Mouse (Mus musculus) liver, embryonic 12.5 days (tissue): Measurements from ENCODE around the gene Eif4e3. TPM values are rescaled to one million over a fixed set of nuclear protein-coding genes. Genes with fewer than 3 reads are reported as not detected.

Source experiments
- ATAC-seq: fragments of 200-750 bp; cut with Nextera tagmentation; 2 replicates; pipeline ENCODE4 v1.8.0; 2017; ENCODE audit warnings: moderate number of reproducible peaks, mild to moderate bottlenecking, moderate library complexity
- H3K27ac ChIP-seq: fragments of 300-500 bp; sonication (generic); 2 replicates; pipeline ENCODE4 v1.5.1; 2016; ENCODE audit warnings: mild to moderate bottlenecking
- H3K27me3 ChIP-seq: fragments of 300-500 bp; sonication (generic); replicated peaks from 2 replicates; pipeline ENCODE4 v1.6.1; 2016; ENCODE audit warnings: mild to moderate bottlenecking, moderate library complexity
- H3K36me3 ChIP-seq: fragments of 300-500 bp; sonication (generic); 2 replicates; pipeline ENCODE4 v1.6.1; 2016; ENCODE audit warnings: mild to moderate bottlenecking, moderate library complexity
- H3K4me1 ChIP-seq: fragments of 300-500 bp; sonication (generic); 2 replicates; pipeline ENCODE4 v1.6.1; 2016
- H3K4me2 ChIP-seq: fragments of 300-500 bp; sonication (generic); 2 replicates; pipeline ENCODE4 v1.6.1; 2016; ENCODE audit warnings: mild to moderate bottlenecking, moderate library complexity
- H3K4me3 ChIP-seq: fragments of 300-500 bp; sonication (generic); 2 replicates; pipeline ENCODE4 v1.5.1; 2016; ENCODE audit warnings: mild to moderate bottlenecking, moderate library complexity
- H3K9ac ChIP-seq: fragments of 300-500 bp; sonication (generic); 2 replicates; pipeline ENCODE4 v1.6.1; 2016; ENCODE audit warnings: mild to moderate bottlenecking, moderate library complexity
- H3K9me3 ChIP-seq: fragments of 300-500 bp; sonication (generic); replicated peaks from 2 replicates; pipeline ENCODE4 v1.6.1; 2016; ENCODE audit warnings: mild to moderate bottlenecking, moderate library complexity
- WGBS: fragments of 180-500 bp; shearing (Covaris S2); methylation state at CpG from one replicate; pipeline ENCODE4 v1.1.7; 2016; ENCODE audit not compliant: insufficient replicate concordance; 5-methylcytosine and 5-hydroxymethylcytosine counted together
- polyA plus RNA-seq: library from polyadenylated mRNA; unstranded; fragments of >200 nt; fragmentation: Nextera tagmentation; extraction: Ambion mirVana; gene quantifications from 2 replicates; pipeline ENCODE4 v1.2.1, GENCODE M21; 2016

The Eif4e3 gene
- polyA plus RNA-seq, 1 experiment from 2014 or later, result 2.3 TPM

- no peak overlapping the region for H3K4me2 ChIP-seq
- ATAC-seq, result no peak
- no peak overlapping the region for H3K4me3 ChIP-seq
- no peaks in the 10 kb centered on the region for H3K36me3 ChIP-seq
- H3K27me3 ChIP-seq, result peaks cover 4% of the 10 kb centered on the region; the same call in 1 of the 2 replicates
- H3K9me3 ChIP-seq, result no peaks in the 10 kb centered on the region
- 62% methylated on average over 10 of the region's 10 CpGs for WGBS
- no peaks in the 10 kb centered on the region for H3K4me1 ChIP-seq
- no peak overlapping the region for H3K27ac ChIP-seq
- no peak overlapping the region for H3K9ac ChIP-seq
Measured at GRCm38 (mm10) chr6:99658586-99658985, 8.0 kb downstream of the Eif4e3 start.

GRCm38 (mm10) chr6:99656088-99656487, 10.5 kb downstream of the Eif4e3 start:
- H3K4me2 ChIP-seq, result peak overlapping the region; percentile 31; the same call in 1 of the 2 replicates
- ATAC-seq, result no peak

GRCm38 (mm10) chr6:99655488-99655887, 11.1 kb downstream of the Eif4e3 start:
- Histone ChIP-seq H3K9me3 (no peaks in the 10 kb centered on the region), H3K4me3 (no peak overlapping the region), H3K4me2 (peak overlapping the region; percentile 31; the same call in 1 of the 2 replicates), H3K36me3 (no peaks in the 10 kb centered on the region), H3K27me3 (no peaks in the 10 kb centered on the region), H3K9ac (no peak overlapping the region), H3K4me1 (no peaks in the 10 kb centered on the region), H3K27ac (no peak overlapping the region)
- 17% methylated on average over 7 of the region's 7 CpGs for WGBS
- ATAC-seq, result no peak

More at GRCm38 (mm10) chr6:99656088-99656487, 10.5 kb downstream of the Eif4e3 start:
- H3K27me3 ChIP-seq, result no peaks in the 10 kb centered on the region
- no peak overlapping the region for H3K27ac ChIP-seq
- no peaks in the 10 kb centered on the region for H3K9me3 ChIP-seq
- no peak overlapping the region for H3K4me3 ChIP-seq
- WGBS, result 54% methylated on average over 2 of the region's 2 CpGs
- H3K36me3 ChIP-seq, result no peaks in the 10 kb centered on the region
- no peak overlapping the region for H3K9ac ChIP-seq
- no peaks in the 10 kb centered on the region for H3K4me1 ChIP-seq

GRCm38 (mm10) chr6:99654343-99654742, 12.2 kb downstream of the Eif4e3 start:
- Histone ChIP-seq H3K27me3 (no peaks in the 10 kb centered on the region), H3K4me2 (no peak overlapping the region), H3K9ac (no peak overlapping the region), H3K9me3 (no peaks in the 10 kb centered on the region), H3K36me3 (no peaks in the 10 kb centered on the region), H3K4me1 (no peaks in the 10 kb centered on the region), H3K4me3 (no peak overlapping the region), H3K27ac (no peak overlapping the region)
- WGBS, result 70% methylated on average over 5 of the region's 5 CpGs
- ATAC-seq, result no peak

- no peak overlapping the region for H3K27ac ChIP-seq
- H3K27me3 ChIP-seq, result no peaks in the 10 kb centered on the region
- no peaks in the 10 kb centered on the region for H3K4me1 ChIP-seq
- no peak for ATAC-seq
- no peaks in the 10 kb centered on the region for H3K36me3 ChIP-seq
- no peaks in the 10 kb centered on the region for H3K9me3 ChIP-seq
- no peak overlapping the region for H3K4me3 ChIP-seq
- WGBS, result 55% methylated on average over 2 of the region's 2 CpGs
- H3K9ac ChIP-seq, result no peak overlapping the region
- no peak overlapping the region for H3K4me2 ChIP-seq
Measured at GRCm38 (mm10) chr6:99652341-99652740, 14.2 kb downstream of the Eif4e3 start.

- Histone ChIP-seq H3K9ac (no peak overlapping the region), H3K4me2 (no peak overlapping the region), H3K27me3 (no peaks in the 10 kb centered on the region), H3K36me3 (no peaks in the 10 kb centered on the region), H3K4me3 (no peak overlapping the region), H3K9me3 (no peaks in the 10 kb centered on the region), H3K4me1 (0 out of 2 replicates have a peak, but pooled peaks cover 7% of the 10 kb centered on the region), H3K27ac (no peak overlapping the region)
- WGBS, result 23% methylated on average over 2 of the region's 2 CpGs
- ATAC-seq, result no peak
Measured at GRCm38 (mm10) chr6:99649307-99649706, 17.3 kb downstream of the Eif4e3 start.

GRCm38 (mm10) chr6:99646344-99646743, 20.2 kb downstream of the Eif4e3 start:
- H3K9me3 ChIP-seq, result no peaks in the 10 kb centered on the region
- H3K4me2 ChIP-seq, result no peak overlapping the region
- 59% methylated on average over 10 of the region's 10 CpGs for WGBS
- H3K27me3 ChIP-seq, result no peaks in the 10 kb centered on the region
- no peak overlapping the region for H3K4me3 ChIP-seq
- H3K27ac ChIP-seq, result no peak overlapping the region
- 0 out of 2 replicates have a peak, but pooled peaks cover 7% of the 10 kb centered on the region for H3K4me1 ChIP-seq
- no peak overlapping the region for H3K9ac ChIP-seq
- no peak for ATAC-seq
- H3K36me3 ChIP-seq, result no peaks in the 10 kb centered on the region

- H3K4me2 ChIP-seq, result no peak overlapping the region
- WGBS, result 62% methylated on average over 5 of the region's 5 CpGs
Measured at GRCm38 (mm10) chr6:99644876-99645275, 21.7 kb downstream of the Eif4e3 start.

GRCm38 (mm10) chr6:99644386-99644785, 22.2 kb downstream of the Eif4e3 start:
- Histone ChIP-seq H3K36me3 (no peaks in the 10 kb centered on the region), H3K4me3 (no peak overlapping the region), H3K27ac (no peak overlapping the region), H3K27me3 (no peaks in the 10 kb centered on the region), H3K9me3 (no peaks in the 10 kb centered on the region), H3K9ac (no peak overlapping the region), H3K4me1 (0 out of 2 replicates have a peak, but pooled peaks cover 7% of the 10 kb centered on the region), H3K4me2 (no peak overlapping the region)
- ATAC-seq, result no peak
- WGBS, result 58% methylated on average over 5 of the region's 5 CpGs

More at GRCm38 (mm10) chr6:99644876-99645275, 21.7 kb downstream of the Eif4e3 start:
- no peak overlapping the region for H3K4me3 ChIP-seq
- ATAC-seq, result no peak
- H3K9ac ChIP-seq, result no peak overlapping the region
- H3K36me3 ChIP-seq, result no peaks in the 10 kb centered on the region
- no peaks in the 10 kb centered on the region for H3K9me3 ChIP-seq
- H3K27me3 ChIP-seq, result no peaks in the 10 kb centered on the region
- H3K4me1 ChIP-seq, result 0 out of 2 replicates have a peak, but pooled peaks cover 7% of the 10 kb centered on the region
- H3K27ac ChIP-seq, result no peak overlapping the region

GRCm38 (mm10) chr6:99643439-99644199, 23.0 kb downstream of the Eif4e3 start:
- H3K9ac ChIP-seq, result no peak overlapping the region
- ATAC-seq, result no peak
- no peaks in the 10 kb centered on the region for H3K9me3 ChIP-seq
- no peak overlapping the region for H3K4me2 ChIP-seq
- no peaks in the 10 kb centered on the region for H3K27me3 ChIP-seq
- no peaks in the 10 kb centered on the region for H3K36me3 ChIP-seq
- WGBS, result 51% methylated on average over 10 of the region's 10 CpGs
- no peak overlapping the region for H3K4me3 ChIP-seq
- H3K4me1 ChIP-seq, result 0 out of 2 replicates have a peak, but pooled peaks cover 7% of the 10 kb centered on the region
- H3K27ac ChIP-seq, result no peak overlapping the region

GRCm38 (mm10) chr6:99637456-99637855, 29.1 kb downstream of the Eif4e3 start:
- H3K4me3 ChIP-seq, result no peak overlapping the region
- H3K4me2 ChIP-seq, result no peak overlapping the region
- no peak overlapping the region for H3K27ac ChIP-seq
- ATAC-seq, result no peak
- no peaks in the 10 kb centered on the region for H3K27me3 ChIP-seq
- H3K4me1 ChIP-seq, result no peaks in the 10 kb centered on the region
- WGBS, result 57% methylated on average over 4 of the region's 4 CpGs
- H3K9ac ChIP-seq, result no peak overlapping the region
- no peaks in the 10 kb centered on the region for H3K36me3 ChIP-seq
- no peaks in the 10 kb centered on the region for H3K9me3 ChIP-seq

GRCm38 (mm10) chr6:99636801-99637200, 29.8 kb downstream of the Eif4e3 start:
- 59% methylated on average over 8 of the region's 8 CpGs for WGBS
- Histone ChIP-seq H3K36me3 (no peaks in the 10 kb centered on the region), H3K27ac (no peak overlapping the region), H3K9ac (no peak overlapping the region), H3K4me3 (no peak overlapping the region), H3K4me1 (no peaks in the 10 kb centered on the region), H3K27me3 (no peaks in the 10 kb centered on the region), H3K4me2 (no peak overlapping the region), H3K9me3 (no peaks in the 10 kb centered on the region)
- no peak for ATAC-seq
